Mouse (Mus musculus): Measurements from ENCODE around the gene Stk24.

- no peak for TF ChIP-seq CTCF (IDR thresholded peaks at IDR 0.05 in 2 of 3, conservative IDR thresholded peaks at IDR 0.05 in 1 of 3; ENCODE audit: control insufficient read depth in 1 of 3, insufficient read depth in 1 of 3, low read depth in 2 of 3, low read length in 3 of 3, poor library complexity in 1 of 3, severe bottlenecking in 1 of 3)
- TF ChIP-seq MAX (IDR thresholded peaks at IDR 0.05; ENCODE audit: low read length) = no peak
- TF ChIP-seq USF1 (IDR thresholded peaks at IDR 0.05; ENCODE audit: low read depth, low read length) = no peak
- no peak for TF ChIP-seq MEF2A (IDR thresholded peaks at IDR 0.05; ENCODE audit: extremely low read depth, insufficient replicate concordance, low read depth, low read length, poor library complexity, severe bottlenecking)
- no peak for TF ChIP-seq ZMIZ1 (IDR thresholded peaks at IDR 0.05; ENCODE audit: low read depth, low read length)
- TF ChIP-seq CHD2 (IDR thresholded peaks at IDR 0.05; ENCODE audit: low read length) = no peak
- no peak for TF ChIP-seq ZC3H11A (IDR thresholded peaks at IDR 0.05; ENCODE audit: low read depth, low read length)
- TF ChIP-seq HCFC1 (IDR thresholded peaks at IDR 0.05; ENCODE audit: low read depth, low read length) = no peak
- no peak for TF ChIP-seq POLR2A (IDR thresholded peaks at IDR 0.05; ENCODE audit: control insufficient read depth in 1 of 2, insufficient read depth in 1 of 2, low read depth in 1 of 2, low read length in 2 of 2, poor library complexity in 1 of 2)
- no peak for TF ChIP-seq ZNF384 (IDR thresholded peaks at IDR 0.05; ENCODE audit: low read depth, low read length)
- no peak for TF ChIP-seq MAFK (IDR thresholded peaks at IDR 0.05; ENCODE audit: borderline replicate concordance, low read depth, low read length)
- TF ChIP-seq ELF1 (IDR thresholded peaks at IDR 0.05; ENCODE audit: low read depth, low read length) = no peak
- no peak for TF ChIP-seq MXI1 (IDR thresholded peaks at IDR 0.05; ENCODE audit: low read depth, low read length)
Observed at GRCm38 (mm10) chr14:121373901-121374300, 5.9 kb downstream of the Stk24 start.
